Mouse (Mus musculus) retina, postnatal 1 day (tissue): ENCODE measurements around the gene Muc3.

Experiments
- DNase-seq: peaks from one replicate; pipeline ENCODE4 v3.0.0-alpha.2; 2012

Muc3 gene

GRCm38 (mm10) chr5:137091560-137091959 is 57.6 kb downstream of the Muc3 start:
- DNase-seq: no peak

GRCm38 (mm10) chr5:137090870-137091269 is 58.3 kb downstream of the Muc3 start:
- no peak for DNase-seq

- DNase-seq: no peak
Measured at GRCm38 (mm10) chr5:137087410-137087809, 61.7 kb downstream of the Muc3 start.

GRCm38 (mm10) chr5:137085731-137086130 is 63.4 kb downstream of the Muc3 start:
- no peak for DNase-seq

- peak; percentile 11 for DNase-seq
Measured at GRCm38 (mm10) chr5:137085021-137085420, 64.1 kb downstream of the Muc3 start.
